Mouse (Mus musculus) mature B cell (primary cell): ENCODE measurements around the gene Ptprm.

Experiments
- in situ Hi-C: fragments of 300-500 bp; cut with MboI; formaldehyde crosslinking; loops from 2 replicates; pipeline ENCODE4 v1.14.3; 2019

The Ptprm gene

DNA sequence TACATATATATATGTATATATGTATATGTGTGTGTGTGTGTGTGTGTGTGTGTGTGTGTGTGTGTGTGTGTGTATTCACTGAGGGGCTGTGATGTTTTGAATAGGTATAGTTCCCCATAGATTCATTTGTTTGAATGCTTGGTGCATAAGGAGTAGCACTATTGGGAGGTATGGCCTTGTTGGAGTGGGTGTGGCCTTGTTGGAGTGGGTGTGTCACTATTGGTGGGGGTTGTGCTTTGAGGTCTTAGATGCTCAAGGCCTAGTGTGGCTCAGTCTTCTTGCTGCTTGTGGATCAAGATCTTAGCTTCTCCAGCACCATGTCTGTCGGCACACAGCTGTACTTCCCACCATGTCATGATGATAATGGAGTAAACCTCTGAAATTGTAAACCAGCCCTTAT is 138.9 kb downstream of the Ptprm start:
- in situ Hi-C loops, result no loop called here

DNA sequence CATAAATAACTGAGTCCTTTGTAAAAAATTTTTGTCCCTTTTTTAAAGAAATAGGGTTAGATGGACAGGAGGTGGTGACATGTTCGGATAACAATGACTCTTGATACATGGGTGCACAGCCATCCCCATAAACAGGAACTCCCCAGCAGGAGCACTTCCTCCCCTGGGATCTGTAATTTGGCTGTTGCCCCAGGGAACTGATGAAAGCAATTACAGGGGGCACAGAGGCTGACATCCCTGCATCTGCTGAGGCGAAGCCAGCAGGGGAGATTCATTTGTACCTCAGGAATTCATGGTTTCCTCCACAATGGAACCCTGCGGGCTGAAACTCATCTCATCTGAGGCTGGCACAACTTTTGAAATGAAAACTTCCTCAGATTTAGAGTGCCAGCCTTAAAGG is 140.5 kb downstream of the Ptprm start:
- in situ Hi-C loops, result no loop called here

DNA sequence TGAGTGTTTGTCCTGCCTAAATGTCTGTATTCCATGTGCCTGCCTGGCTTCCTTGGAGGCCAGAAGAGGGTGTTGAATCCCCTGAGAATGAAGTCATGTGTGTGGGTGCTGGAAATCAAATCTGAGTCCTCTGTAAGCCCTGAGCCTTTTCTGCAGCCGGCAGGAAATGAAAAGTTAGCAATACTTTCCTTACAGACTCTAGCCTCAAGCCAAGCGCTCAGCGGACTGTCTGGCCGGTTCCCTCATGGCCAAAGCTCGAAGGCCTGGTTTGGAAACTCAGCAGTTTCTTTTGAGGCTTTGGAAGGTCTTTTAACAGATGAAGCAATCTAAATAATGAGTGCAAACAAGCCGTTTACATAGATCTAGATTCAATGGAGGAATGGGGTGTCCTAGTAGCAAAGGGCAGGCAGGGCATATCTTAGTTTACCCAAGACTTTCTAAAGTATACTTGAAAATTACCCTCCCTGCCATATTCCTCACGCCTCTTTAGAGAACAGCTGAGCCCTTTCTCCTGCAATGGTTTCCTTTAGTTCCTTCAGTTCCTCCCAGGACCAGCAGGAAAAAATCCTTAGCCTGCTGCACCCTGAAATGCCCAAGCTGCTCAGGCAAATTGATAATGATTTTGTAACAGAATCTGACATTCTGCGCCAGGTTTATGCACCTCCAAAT is 144.4 kb downstream of the Ptprm start:
- in situ Hi-C loops, result no loop called here

DNA sequence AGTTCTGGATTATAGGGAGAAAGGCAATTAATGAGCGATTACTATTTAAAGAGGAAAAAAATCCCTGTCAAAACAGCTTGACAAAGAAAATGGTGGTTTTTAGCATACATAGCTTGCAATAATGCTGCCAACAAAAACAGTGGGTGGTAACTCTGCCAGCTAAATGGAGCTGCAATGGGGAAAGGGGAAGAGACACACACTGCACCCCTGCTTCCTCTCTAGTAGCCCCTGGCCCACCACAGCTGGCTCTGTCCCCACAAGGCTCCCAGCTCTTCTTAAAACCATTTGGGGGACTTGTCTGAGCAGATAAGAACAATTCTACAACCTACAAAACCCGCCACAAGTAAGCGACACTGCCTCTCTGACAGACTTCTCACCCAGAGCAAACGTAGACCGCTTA is 145.7 kb downstream of the Ptprm start:
- in situ Hi-C loops, result no loop called here

DNA sequence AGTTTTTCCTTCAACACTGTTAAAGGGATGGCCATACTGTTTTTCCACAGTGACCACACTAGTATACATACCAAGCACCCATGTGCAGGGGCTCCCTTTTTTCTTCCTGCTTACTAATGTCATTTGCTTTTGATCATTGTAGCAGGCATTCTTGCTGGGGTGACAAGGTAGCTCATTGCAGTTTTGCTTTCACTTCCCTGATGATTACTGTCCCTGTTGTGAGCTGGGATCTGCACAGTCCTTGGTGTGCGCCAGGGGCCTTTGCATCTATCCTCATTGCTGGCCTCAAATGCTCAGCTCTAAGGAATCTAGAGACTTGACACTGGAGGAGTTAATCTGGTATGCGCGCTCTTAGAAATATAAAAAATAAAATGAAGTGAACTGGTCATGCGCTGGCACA is 147.3 kb downstream of the Ptprm start:
- in situ Hi-C loops, result no loop called here

- in situ Hi-C loops, result no loop called here
Measured at GRCm38 (mm10) chr17:67201151-67201550, 153.1 kb downstream of the Ptprm start.

DNA sequence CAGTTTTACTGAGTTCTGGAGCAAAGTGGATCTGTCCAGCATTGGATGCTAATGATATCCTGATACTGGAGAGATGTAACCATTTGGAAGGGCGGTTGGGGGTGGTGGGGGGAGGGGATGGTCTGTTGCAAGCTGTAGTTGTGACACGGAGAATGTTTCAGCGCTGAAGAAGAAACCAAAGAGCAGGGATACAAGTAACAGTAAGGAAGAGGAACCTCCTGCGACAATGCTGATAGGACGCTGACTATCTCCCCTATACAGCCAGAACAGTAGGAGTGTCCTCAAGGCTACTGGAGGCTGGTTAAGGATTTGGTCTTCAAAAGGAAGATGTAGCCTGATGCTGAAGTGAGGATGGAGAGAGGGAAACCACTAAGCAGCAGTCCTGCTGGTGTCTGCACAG is 160.5 kb downstream of the Ptprm start:
- in situ Hi-C loops, result no loop called here

DNA sequence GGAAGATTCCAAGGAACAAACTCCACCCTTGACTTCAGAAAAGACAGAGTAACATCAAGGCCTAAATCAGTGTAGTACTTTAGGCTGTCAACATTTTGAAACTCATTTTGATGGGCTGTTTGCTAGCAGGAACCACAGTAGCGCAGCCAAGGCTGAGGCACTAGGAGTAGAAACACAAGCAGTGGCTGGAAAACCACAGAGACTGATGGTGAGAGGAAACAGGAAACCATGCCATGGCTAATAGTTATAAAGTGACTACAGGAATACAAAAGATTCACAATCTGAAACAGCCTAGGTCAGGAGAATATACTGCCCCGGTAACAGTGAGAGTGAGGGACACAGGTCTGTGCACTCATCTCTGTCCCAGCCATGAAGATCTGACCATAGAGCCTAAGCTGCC is 165.7 kb downstream of the Ptprm start:
- in situ Hi-C loops, result no loop called here

- in situ Hi-C loops, result no loop called here
Measured at GRCm38 (mm10) chr17:67186879-67187278, 167.4 kb downstream of the Ptprm start.

DNA sequence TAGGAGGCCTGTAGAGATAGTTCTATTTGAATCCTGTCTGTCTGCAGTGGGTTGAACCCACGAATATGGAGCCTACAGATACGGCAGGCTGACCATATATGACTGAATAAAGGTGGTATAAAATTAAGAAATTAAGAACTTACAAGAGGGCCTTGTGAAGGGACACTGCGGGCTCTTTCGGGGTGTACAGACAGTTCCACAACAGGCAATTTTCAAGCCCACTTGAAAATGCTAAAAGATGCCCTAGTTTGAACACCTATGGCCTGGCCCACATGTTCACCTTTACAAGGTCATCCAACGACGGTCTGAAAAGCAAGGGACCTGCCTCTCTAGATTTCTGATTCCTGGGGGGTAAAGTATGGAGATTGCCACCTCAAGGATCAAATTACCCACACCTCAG is 168.3 kb downstream of the Ptprm start:
- in situ Hi-C loops, result no loop called here

DNA sequence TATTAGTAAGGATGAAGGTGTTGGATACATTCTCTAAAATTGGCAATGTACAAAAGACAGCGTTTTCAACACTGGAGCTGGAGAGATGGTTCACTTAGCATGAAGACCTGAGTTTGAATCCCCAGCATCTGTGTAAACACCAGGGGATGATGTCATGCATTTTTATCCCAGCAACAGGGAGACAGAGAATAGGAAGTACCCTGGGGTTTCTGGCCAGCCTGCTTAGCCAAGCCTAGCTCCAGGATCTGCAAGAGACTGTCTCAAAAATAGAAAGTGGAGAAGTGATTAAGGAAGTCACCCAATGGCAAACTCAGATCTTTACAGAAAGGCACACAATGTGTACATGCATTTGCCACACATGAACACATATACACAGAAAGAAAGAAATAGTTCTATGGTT is 174.8 kb downstream of the Ptprm start:
- in situ Hi-C loops, result no loop called here

GRCm38 (mm10) chr17:67178686-67179265 is 175.5 kb downstream of the Ptprm start:
- in situ Hi-C loops, result no loop called here

DNA sequence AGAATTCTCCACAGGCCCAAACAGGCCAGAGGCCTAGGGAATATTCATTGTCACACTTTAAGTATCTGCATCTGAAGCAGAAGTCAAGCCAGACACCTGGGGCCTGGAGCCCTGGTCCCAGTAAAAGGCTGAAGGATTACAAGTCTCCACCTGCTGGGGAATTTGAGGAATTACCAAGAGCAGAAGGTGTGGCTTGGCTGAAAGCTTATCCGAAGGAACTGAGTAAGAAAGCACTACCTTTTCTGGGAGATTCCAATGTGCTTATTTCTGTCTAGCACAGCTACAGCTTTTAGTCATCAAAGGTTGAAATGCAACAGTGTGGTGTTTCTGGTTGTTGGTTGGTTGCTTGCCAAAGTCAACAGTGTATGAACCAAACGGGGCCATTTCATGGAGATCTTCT is 178.4 kb downstream of the Ptprm start:
- in situ Hi-C loops, result no loop called here

DNA sequence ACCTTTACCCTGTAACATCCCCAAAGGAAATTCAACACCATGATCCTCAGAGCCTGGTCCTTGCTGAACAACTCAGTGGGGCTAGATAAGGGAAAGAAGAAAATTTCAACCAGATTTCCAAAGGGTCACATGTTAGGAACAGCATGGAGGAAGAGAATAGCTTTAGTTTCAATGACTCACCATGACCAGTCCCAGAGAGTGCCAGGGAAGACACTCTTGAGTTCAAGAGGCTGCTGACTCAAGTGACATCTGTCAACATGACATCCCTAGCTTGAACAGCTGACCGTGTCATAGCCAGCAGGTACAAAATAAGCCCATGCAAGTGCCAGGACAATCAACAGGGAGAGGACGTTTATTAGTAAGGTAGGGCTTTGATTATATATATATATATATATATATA is 182.9 kb downstream of the Ptprm start:
- in situ Hi-C loops, result no loop called here

GRCm38 (mm10) chr17:67170696-67171095 is 183.6 kb downstream of the Ptprm start:
- in situ Hi-C loops, result no loop called here

GRCm38 (mm10) chr17:67165876-67166275 is 188.4 kb downstream of the Ptprm start:
- in situ Hi-C loops, result no loop called here

- in situ Hi-C loops, result no loop called here
Measured at GRCm38 (mm10) chr17:67159611-67160010, 194.6 kb downstream of the Ptprm start.

DNA sequence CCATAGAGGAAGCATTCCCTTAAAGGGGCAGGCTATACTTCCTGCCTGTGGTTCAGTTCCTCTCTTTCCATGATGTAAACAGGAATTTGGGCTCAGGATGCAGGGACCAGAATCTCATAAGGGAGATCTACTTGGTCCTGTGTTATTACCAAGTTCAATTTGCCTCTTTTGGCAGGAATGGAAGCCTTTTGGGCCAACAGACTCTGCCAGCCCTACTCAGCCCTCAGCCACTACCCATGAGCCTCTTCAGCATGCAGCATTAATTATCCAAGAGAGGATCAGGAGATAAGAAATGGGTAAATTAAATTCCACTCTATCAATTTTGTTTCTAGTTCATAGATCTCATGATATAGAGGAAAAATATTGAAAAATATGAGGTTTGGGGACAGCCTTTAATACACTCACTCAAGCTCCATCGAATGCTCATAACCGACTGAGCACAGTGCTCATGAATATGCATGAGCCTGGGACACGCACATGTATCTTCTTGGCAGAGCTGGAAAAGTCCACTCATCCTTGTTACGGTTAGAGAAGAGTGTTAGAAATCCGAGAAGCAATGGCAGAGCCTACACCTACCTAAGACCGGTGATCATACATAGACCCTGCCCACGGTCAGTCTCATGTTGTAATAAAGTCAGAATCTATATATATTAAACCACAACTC is 197.0 kb downstream of the Ptprm start:
- in situ Hi-C loops, result no loop called here

DNA sequence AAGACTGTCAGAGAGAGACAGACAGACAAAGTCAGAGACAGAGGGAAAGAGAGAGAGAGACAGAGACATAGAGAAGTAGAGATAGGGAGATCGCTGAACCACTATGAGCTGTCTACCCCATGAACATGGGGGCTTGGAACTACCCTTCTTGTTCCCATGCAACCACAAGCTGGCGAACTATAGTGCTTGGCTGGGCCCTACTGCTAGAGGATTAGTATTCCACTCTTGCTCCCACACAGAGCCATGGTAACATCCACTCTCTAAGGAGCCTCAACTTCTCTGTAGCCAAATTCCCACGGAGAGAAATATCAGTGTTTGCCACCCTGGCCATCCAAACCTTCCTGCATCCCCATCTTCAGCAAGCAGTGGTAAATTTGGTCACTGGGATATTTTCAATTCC is 202.0 kb downstream of the Ptprm start:
- in situ Hi-C loops, result no loop called here

DNA sequence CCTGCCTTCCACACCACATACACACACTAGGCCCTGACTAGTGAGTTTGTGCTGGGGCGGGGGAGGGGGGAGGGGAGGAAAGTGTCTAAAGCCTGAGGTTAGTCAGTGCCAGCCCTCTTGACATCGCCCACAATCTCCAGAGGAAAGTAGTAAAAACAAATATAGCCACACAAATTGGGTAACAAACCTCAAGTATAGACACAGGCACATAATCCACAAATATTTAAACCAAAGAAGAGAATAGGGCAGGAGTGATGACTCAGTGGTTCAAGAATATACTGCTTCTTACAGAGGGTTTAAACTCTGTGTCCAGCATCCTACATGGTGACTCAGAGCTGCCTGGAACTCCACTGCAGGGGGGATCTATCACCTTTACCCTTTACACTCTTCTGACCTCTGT is 203.8 kb downstream of the Ptprm start:
- in situ Hi-C loops, result no loop called here

DNA sequence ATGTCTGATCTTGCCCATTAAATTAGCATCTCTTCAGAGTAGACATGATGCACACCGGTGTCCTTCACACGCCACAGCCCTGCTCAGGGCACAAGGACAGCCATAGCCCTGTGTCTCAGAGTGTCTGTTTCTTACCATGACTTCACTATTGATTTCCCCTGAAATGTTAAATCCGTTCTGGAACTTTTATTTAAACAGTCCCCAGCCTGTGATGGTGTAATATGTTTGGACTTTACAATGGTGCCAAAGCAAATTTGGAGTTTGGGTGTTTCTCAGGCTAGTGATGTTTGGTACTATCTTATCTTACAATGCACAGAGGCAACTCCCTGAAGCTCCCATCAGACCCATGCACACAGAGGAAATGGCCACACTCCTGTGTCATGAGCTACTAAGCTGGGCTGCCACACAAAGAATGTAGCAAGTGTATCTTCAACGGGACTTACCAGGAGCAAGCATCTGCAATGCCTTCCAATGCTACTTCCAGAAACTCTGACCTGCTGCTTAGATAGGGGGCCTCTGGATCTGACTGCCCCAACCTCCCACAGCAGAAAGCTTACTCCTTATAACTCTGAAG is 212.0 kb downstream of the Ptprm start:
- in situ Hi-C loops, result no loop called here

- in situ Hi-C loops, result no loop called here
Measured at GRCm38 (mm10) chr17:67140502-67140901, 213.8 kb downstream of the Ptprm start.

GRCm38 (mm10) chr17:67138981-67139380 is 215.3 kb downstream of the Ptprm start:
- in situ Hi-C loops, result no loop called here
